17 mouse cellular contexts compared by ENCODE assay signal in genomic region chr1:187362536-187362935, GRCm38 (mm10).
DNase-seq lines count a peak whose midpoint lies in the region.
"Had no signal": no experiment of that assay in that cellular context is flagged by ENCODE, and none has a peak within 500 bp of the region (broad histone marks: within the 10 kb centered on the region; RNA-seq: fewer than 3 reads in every experiment).

No protein-coding gene starts in this region.

- peak; percentile 83 for DNase-seq in heart, adult 11 months
- no peak for DNase-seq in heart, postnatal 14 days
- peak; percentile 56 for DNase-seq in heart, embryonic 10.5 days (ENCODE audit: low spot score)
- DNase-seq in heart, postnatal 36 days, result no peak
- DNase-seq: adrenal gland, adult 2 months; adrenal gland, adult 8-10 months; adrenal gland, postnatal 10 days; adrenal gland, postnatal 14 days; adrenal gland, postnatal 25 days; adrenal gland, postnatal 36 days; B cell, adult 2 months; cerebellum, adult 11 months; cerebellum, adult 11-12 months; cerebellum, adult 18-20 months had no signal

- H3K36me3 ChIP-seq in heart, embryonic 10.5 days, result no peaks in the 10 kb centered on the region
- H3K36me3 ChIP-seq: G1E had no signal

- no peaks in the 10 kb centered on the region for H3K27me3 ChIP-seq in heart, embryonic 10.5 days (ENCODE audit: insufficient read depth, poor library complexity, severe bottlenecking)
- H3K27me3 ChIP-seq: CH12.LX, Patski had no signal

- H3K4me1 ChIP-seq in heart, embryonic 10.5 days, result no peaks in the 10 kb centered on the region

- H3K9me3 ChIP-seq in heart, embryonic 10.5 days, result no peaks in the 10 kb centered on the region

- intact Hi-C loops in heart, postnatal 14 days (cut with DNase I), result no loop called here
- intact Hi-C loops in heart, postnatal 36 days (cut with DNase I), result no loop called here

- WGBS in heart, embryonic 10.5 days, result 86% methylated on average over 5 of the region's 5 CpGs

- H3K4me3 ChIP-seq in heart, embryonic 10.5 days, result no peak overlapping the region

- H3K27ac ChIP-seq in heart, embryonic 10.5 days, result no peak overlapping the region

Comparison
In these comparisons a context has a peak if more than half of its experiments do, and no peak if none do; other contexts are left out.
1. DNase-seq: peak in heart, adult 11 months (single experiment) and heart, embryonic 10.5 days (single experiment); none in heart, postnatal 14 days (0 of 2) and heart, postnatal 36 days (0 of 2).